Mouse (Mus musculus) intestine, embryonic 15.5 days (tissue): Measurements from ENCODE around the gene Xk. TPM values are rescaled to one million over a fixed set of nuclear protein-coding genes. Genes with fewer than 3 reads are reported as not detected.
"Not testable (repeated sequence)": the region's sequence is repeated elsewhere in the genome, so short reads cannot be mapped to it uniquely, and the experiment has no call there.

Experiments
- ATAC-seq: fragments of 200-750 bp; cut with Nextera tagmentation; 2 replicates; pipeline ENCODE4 v1.8.0; 2017; ENCODE audit warnings: moderate TSS enrichment, moderate library complexity
- H3K27ac ChIP-seq: fragments of 300-500 bp; sonication (generic); 2 replicates; pipeline ENCODE4 v1.5.1; 2015; ENCODE audit warnings: mild to moderate bottlenecking, inconsistent platforms
- H3K27me3 ChIP-seq: fragments of 300-500 bp; sonication (generic); replicated peaks from 2 replicates; pipeline ENCODE4 v1.6.1; 2015; ENCODE audit warnings: inconsistent platforms
- H3K36me3 ChIP-seq: fragments of 300-500 bp; sonication (generic); 2 replicates; pipeline ENCODE4 v1.6.1; 2015; ENCODE audit warnings: inconsistent platforms
- H3K4me1 ChIP-seq: fragments of 300-500 bp; sonication (generic); replicated peaks from 2 replicates; pipeline ENCODE4 v1.6.1; 2015; ENCODE audit warnings: inconsistent platforms
- H3K4me2 ChIP-seq: fragments of 300-500 bp; sonication (generic); replicated peaks from 2 replicates; pipeline ENCODE4 v1.6.1; 2015; ENCODE audit warnings: mild to moderate bottlenecking, inconsistent platforms
- H3K4me3 ChIP-seq: fragments of 300-500 bp; sonication (generic); replicated peaks from 2 replicates; pipeline ENCODE4 v1.5.1; 2015; ENCODE audit warnings: inconsistent platforms
- H3K9ac ChIP-seq: fragments of 300-500 bp; sonication (generic); 2 replicates; pipeline ENCODE4 v1.6.1; 2015; ENCODE audit warnings: inconsistent platforms
- H3K9me3 ChIP-seq: fragments of 300-500 bp; sonication (generic); 2 replicates; pipeline ENCODE4 v1.6.1; 2016; ENCODE audit warnings: inconsistent platforms
- WGBS: fragments of 180-500 bp; shearing (Covaris S2); methylation state at CpG from one replicate; pipeline ENCODE4 v1.1.7; 2015; 5-methylcytosine and 5-hydroxymethylcytosine counted together
- polyA plus RNA-seq: library from polyadenylated mRNA; unstranded; fragments of >200 nt; fragmentation: Nextera tagmentation; extraction: Ambion mirVana; gene quantifications from 2 replicates; pipeline ENCODE4 v1.2.1, GENCODE M21; 2015

Gene Xk
- polyA plus RNA-seq, 1 experiment from 2014 or later, result 4.1 TPM

- H3K4me3 ChIP-seq, H3K9ac ChIP-seq, H3K9me3 ChIP-seq, ATAC-seq, H3K36me3 ChIP-seq, H3K27me3 ChIP-seq, H3K27ac ChIP-seq, H3K4me1 ChIP-seq, H3K4me2 ChIP-seq: not testable (repeated sequence)
- no CpG with 5 or more reads among the region's 2 CpGs for WGBS
These were observed 77.8 kb downstream of the Xk start, which contains the start of gene H2al1k for GRCm38 (mm10) chrX:9350327-9350726. TSS of gene H2al1k (plus strand) at chrX:9350627.

Other genes starting within 250 kb of the Xk start
- not detected in 2 replicates for gene Fthl17e, start 239.3 kb upstream of the Xk start, polyA plus RNA-seq
- not detected in 2 replicates for gene Fthl17f, start 209.7 kb upstream of the Xk start, polyA plus RNA-seq
- gene 4930402K13Rik, start 168.2 kb upstream of the Xk start, polyA plus RNA-seq, result not detected in 2 replicates
- gene Lancl3, start 72.9 kb upstream of the Xk start, polyA plus RNA-seq, result 0.69 and 0.78 TPM in 2 replicates
- gene Gm14862, start 15.9 kb upstream of the Xk start, polyA plus RNA-seq, result not detected in 2 replicates
- gene H2al1m, start 11.0 kb downstream of the Xk start, polyA plus RNA-seq, result not detected in 2 replicates
- not detected in 2 replicates for gene H2al1k, start 77.9 kb downstream of the Xk start, polyA plus RNA-seq
- 3.5 and 4.2 TPM in 2 replicates for gene Cybb, start 215.0 kb downstream of the Xk start, polyA plus RNA-seq